Mouse (Mus musculus) brain, embryonic 14.5 days (tissue): Measurements from ENCODE around the gene Gemin7.

Experiments used
- CTCF ChIP-seq: fragments of 200-500 bp; IDR thresholded peaks from 2 replicates; pipeline ENCODE4 v1.5.1; 2012; ENCODE audit warnings: inconsistent platforms, mild to moderate bottlenecking, moderate library complexity, borderline replicate concordance; ENCODE audit not compliant: insufficient read depth, insufficient read length; ENCODE audit errors: extremely low read depth
- POLR2A ChIP-seq: fragments of 200-500 bp; IDR thresholded peaks from 2 replicates; pipeline ENCODE4 v1.6.1; 2012; ENCODE audit warnings: mild to moderate bottlenecking, inconsistent platforms, borderline replicate concordance; ENCODE audit not compliant: poor library complexity, insufficient read depth, insufficient read length, severe bottlenecking; ENCODE audit errors: extremely low read depth

GRCm38 (mm10) chr7:19542155-19542691 is 35.2 kb downstream of the Gemin7 start:
- TF ChIP-seq CTCF = no peak
- TF ChIP-seq POLR2A = no peak
